Comparison of ENCODE assay signal across 25 mouse cellular contexts in the genomic region with DNA sequence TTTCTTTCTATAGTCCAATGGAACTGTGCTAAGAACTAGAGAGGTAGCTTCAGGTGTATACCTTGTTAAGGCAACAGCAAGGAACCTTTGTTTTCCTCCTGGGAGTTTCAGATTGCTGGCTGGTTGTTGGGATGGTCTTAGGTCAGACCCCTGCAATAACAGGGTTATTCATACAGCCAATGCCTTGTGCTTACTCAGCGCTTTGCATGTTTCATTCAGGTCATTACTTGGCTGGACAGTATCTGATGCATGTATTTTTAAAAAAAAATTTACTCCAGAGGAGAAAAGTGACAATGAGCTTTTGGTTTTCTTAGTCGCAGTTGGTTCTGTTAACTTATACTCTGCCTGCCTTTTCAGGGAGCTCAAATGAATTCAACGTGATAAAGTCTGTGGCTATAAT.
"Had no signal": no experiment of that assay in that cellular context is flagged by ENCODE, and none has a peak within 500 bp of the region (broad histone marks: within the 10 kb centered on the region; RNA-seq: fewer than 3 reads in every experiment).

No protein-coding gene starts in this region.

- H3K9ac ChIP-seq: heart, embryonic 12.5 days; hindbrain, embryonic 13.5 days; hindbrain, embryonic 15.5 days; kidney, embryonic 15.5 days; limb, embryonic 13.5 days; limb, embryonic 15.5 days; liver, embryonic 12.5 days; liver, embryonic 14.5 days had no signal

- H3K4me3 ChIP-seq: gastrocnemius, adult 2 months; heart, embryonic 10.5 days; heart, embryonic 12.5 days; hindbrain, embryonic 13.5 days; hindbrain, embryonic 15.5 days; kidney, embryonic 15.5 days; layer of hippocampus, adult 2 months; limb, embryonic 13.5 days; limb, embryonic 15.5 days; liver, embryonic 12.5 days had no signal

- H3K4me2 ChIP-seq: heart, embryonic 12.5 days; hindbrain, embryonic 13.5 days; hindbrain, embryonic 15.5 days; kidney, embryonic 15.5 days; limb, embryonic 13.5 days; limb, embryonic 15.5 days; liver, embryonic 12.5 days had no signal

- ATAC-seq: hindbrain, postnatal 0 days; intestine, embryonic 16.5 days; liver, embryonic 12.5 days had no signal

- H3K36me3 ChIP-seq: heart, embryonic 10.5 days; heart, embryonic 12.5 days; hindbrain, embryonic 13.5 days; hindbrain, embryonic 15.5 days; kidney, embryonic 15.5 days; limb, embryonic 13.5 days; limb, embryonic 15.5 days; liver, embryonic 12.5 days had no signal

- H3K9me3 ChIP-seq: heart, embryonic 10.5 days; heart, embryonic 12.5 days; hindbrain, embryonic 13.5 days; hindbrain, embryonic 15.5 days; kidney, embryonic 15.5 days; limb, embryonic 13.5 days; limb, embryonic 15.5 days; liver, embryonic 12.5 days had no signal

- DNase-seq: gastrocnemius, adult 2 months; gastrocnemius, postnatal 10 days; gastrocnemius, postnatal 25 days; heart, adult 18-20 months; heart, postnatal 10 days; heart, postnatal 36 days; kidney, adult 11 months; kidney, adult 2 months; kidney, adult 9 months; kidney, postnatal 25 days; kidney, postnatal 4 days; left cerebral cortex, postnatal 4 days had no signal

- H3K27me3 ChIP-seq: heart, embryonic 12.5 days; hindbrain, embryonic 13.5 days; hindbrain, embryonic 15.5 days; kidney, embryonic 15.5 days; limb, embryonic 13.5 days; limb, embryonic 15.5 days; liver, embryonic 12.5 days had no signal

- H3K27ac ChIP-seq: heart, embryonic 10.5 days; hindbrain, embryonic 13.5 days; hindbrain, embryonic 15.5 days; hindbrain, postnatal 0 days; kidney, embryonic 15.5 days; kidney, postnatal 0 days; layer of hippocampus, adult 2 months; limb, embryonic 13.5 days; limb, embryonic 15.5 days; liver, embryonic 12.5 days; liver, embryonic 14.5 days had no signal
